Mouse (Mus musculus): Measurements from ENCODE around the gene Gpr35. TPM values are rescaled to one million over a fixed set of nuclear protein-coding genes. Genes with fewer than 3 reads are reported as not detected.

Gpr35 gene
- polyA plus RNA-seq, 1 experiment from 2014 or later, result 0.32 TPM

GRCm38 (mm10) chr1:93020602-93021001, 69.9 kb downstream of the Gpr35 start:
- Histone ChIP-seq H3K4me2 (replicated peaks) (no peak overlapping the region), H3K4me3 (replicated peaks; ENCODE audit: low read length) (no peak overlapping the region), H3K27me3 (ENCODE audit: control insufficient read depth, insufficient read depth, low read length) (no peaks in the 10 kb centered on the region), H3K27ac (no peak overlapping the region), H3K36me3 (replicated peaks; ENCODE audit: control insufficient read depth, insufficient read depth) (peaks cover 97% of the 10 kb centered on the region), H3K9me3 (ENCODE audit: control insufficient read depth, low read length) (no peaks in the 10 kb centered on the region), H3K9ac (no peak overlapping the region), H3K4me1 (replicated peaks; ENCODE audit: control insufficient read depth, insufficient read depth, low read length) (no peaks in the 10 kb centered on the region)
- DNase-seq (ENCODE audit: low spot score), result no peak
- 82% methylated on average over 4 of the region's 4 CpGs for WGBS
- no peak for ATAC-seq (ENCODE audit: low FRiP score)

GRCm38 (mm10) chr1:93026600-93026999, 75.9 kb downstream of the Gpr35 start:
- 94% methylated on average over 8 of the region's 8 CpGs for WGBS
- H3K9me3 ChIP-seq (ENCODE audit: control insufficient read depth, low read length), result no peaks in the 10 kb centered on the region
- no peak overlapping the region for H3K4me3 ChIP-seq (replicated peaks; ENCODE audit: low read length)
- ATAC-seq (ENCODE audit: low FRiP score) (no peak), DNase-seq (ENCODE audit: low spot score) (no peak)
- no peaks in the 10 kb centered on the region for H3K4me1 ChIP-seq (replicated peaks; ENCODE audit: control insufficient read depth, insufficient read depth, low read length)
- H3K36me3 ChIP-seq (replicated peaks; ENCODE audit: control insufficient read depth, insufficient read depth), result peaks cover 98% of the 10 kb centered on the region
- no peaks in the 10 kb centered on the region for H3K27me3 ChIP-seq (ENCODE audit: control insufficient read depth, insufficient read depth, low read length)
- no peak overlapping the region for H3K4me2 ChIP-seq (replicated peaks)
- H3K9ac ChIP-seq, result no peak overlapping the region
- H3K27ac ChIP-seq, result no peak overlapping the region

GRCm38 (mm10) chr1:93029387-93029786, 78.7 kb downstream of the Gpr35 start:
- WGBS, result 96% methylated on average over 10 of the region's 10 CpGs
- Histone ChIP-seq H3K4me2 (replicated peaks) (no peak overlapping the region), H3K27me3 (ENCODE audit: control insufficient read depth, insufficient read depth, low read length) (no peaks in the 10 kb centered on the region), H3K27ac (no peak overlapping the region), H3K9ac (no peak overlapping the region), H3K4me1 (replicated peaks; ENCODE audit: control insufficient read depth, insufficient read depth, low read length) (no peaks in the 10 kb centered on the region), H3K36me3 (replicated peaks; ENCODE audit: control insufficient read depth, insufficient read depth) (peaks cover 97% of the 10 kb centered on the region), H3K4me3 (replicated peaks; ENCODE audit: low read length) (no peak overlapping the region), H3K9me3 (ENCODE audit: control insufficient read depth, low read length) (no peaks in the 10 kb centered on the region)
- no peak for ATAC-seq (ENCODE audit: low FRiP score)
- DNase-seq (ENCODE audit: low spot score), result no peak

GRCm38 (mm10) chr1:93030060-93030459, 79.4 kb downstream of the Gpr35 start:
- Histone ChIP-seq H3K9me3 (ENCODE audit: control insufficient read depth, low read length) (no peaks in the 10 kb centered on the region), H3K4me3 (replicated peaks; ENCODE audit: low read length) (no peak overlapping the region), H3K27me3 (ENCODE audit: control insufficient read depth, insufficient read depth, low read length) (no peaks in the 10 kb centered on the region), H3K9ac (no peak overlapping the region), H3K27ac (no peak overlapping the region), H3K36me3 (replicated peaks; ENCODE audit: control insufficient read depth, insufficient read depth) (peaks cover 97% of the 10 kb centered on the region), H3K4me2 (replicated peaks) (no peak overlapping the region), H3K4me1 (replicated peaks; ENCODE audit: control insufficient read depth, insufficient read depth, low read length) (no peaks in the 10 kb centered on the region)
- ATAC-seq (ENCODE audit: low FRiP score), result no peak
- no peak for DNase-seq (ENCODE audit: low spot score)
- WGBS, result 78% methylated on average over 2 of the region's 2 CpGs

GRCm38 (mm10) chr1:93031199-93031598, 80.5 kb downstream of the Gpr35 start:
- no peak overlapping the region for H3K27ac ChIP-seq
- no peaks in the 10 kb centered on the region for H3K4me1 ChIP-seq (replicated peaks; ENCODE audit: control insufficient read depth, insufficient read depth, low read length)
- H3K9me3 ChIP-seq (ENCODE audit: control insufficient read depth, low read length), result no peaks in the 10 kb centered on the region
- DNase-seq (ENCODE audit: low spot score), result no peak
- no peak overlapping the region for H3K9ac ChIP-seq
- peaks cover 97% of the 10 kb centered on the region for H3K36me3 ChIP-seq (replicated peaks; ENCODE audit: control insufficient read depth, insufficient read depth)
- no peak overlapping the region for H3K4me3 ChIP-seq (replicated peaks; ENCODE audit: low read length)
- no peak for ATAC-seq (ENCODE audit: low FRiP score)
- H3K4me2 ChIP-seq (replicated peaks), result no peak overlapping the region
- H3K27me3 ChIP-seq (ENCODE audit: control insufficient read depth, insufficient read depth, low read length), result no peaks in the 10 kb centered on the region
- WGBS, result 94% methylated on average over 3 of the region's 3 CpGs

- DNase-seq (ENCODE audit: low spot score) (no peak), ATAC-seq (ENCODE audit: low FRiP score) (no peak)
- H3K27ac ChIP-seq, result no peak overlapping the region
- H3K36me3 ChIP-seq (replicated peaks; ENCODE audit: control insufficient read depth, insufficient read depth), result peaks cover 98% of the 10 kb centered on the region
- no peaks in the 10 kb centered on the region for H3K9me3 ChIP-seq (ENCODE audit: control insufficient read depth, low read length)
- no peak overlapping the region for H3K4me2 ChIP-seq (replicated peaks)
- 60% methylated on average over 8 of the region's 8 CpGs for WGBS
- H3K4me1 ChIP-seq (replicated peaks; ENCODE audit: control insufficient read depth, insufficient read depth, low read length), result no peaks in the 10 kb centered on the region
- H3K27me3 ChIP-seq (ENCODE audit: control insufficient read depth, insufficient read depth, low read length), result no peaks in the 10 kb centered on the region
- no peak overlapping the region for H3K9ac ChIP-seq
- H3K4me3 ChIP-seq (replicated peaks; ENCODE audit: low read length), result no peak overlapping the region
These were observed 83.3 kb downstream of the Gpr35 start for GRCm38 (mm10) chr1:93033989-93034388.

- 83% methylated on average over 4 of the region's 4 CpGs for whole genome bisulfite sequencing
- Histone ChIP-seq H3K4me3 (replicated peaks; ENCODE audit: low read length) (no peak overlapping the region), H3K27ac (no peak overlapping the region), H3K4me1 (replicated peaks; ENCODE audit: control insufficient read depth, insufficient read depth, low read length) (no peaks in the 10 kb centered on the region), H3K9me3 (ENCODE audit: control insufficient read depth, low read length) (no peaks in the 10 kb centered on the region), H3K36me3 (replicated peaks; ENCODE audit: control insufficient read depth, insufficient read depth) (peaks cover 99% of the 10 kb centered on the region), H3K4me2 (replicated peaks) (no peak overlapping the region), H3K27me3 (ENCODE audit: control insufficient read depth, insufficient read depth, low read length) (no peaks in the 10 kb centered on the region), H3K9ac (no peak overlapping the region)
- ATAC-seq (ENCODE audit: low FRiP score) (peak; percentile 36; the same call in 1 of the 2 replicates), DNase-seq (ENCODE audit: low spot score) (no peak)
These were observed 85.3 kb downstream of the Gpr35 start for GRCm38 (mm10) chr1:93035981-93036380.

Other genes with a start within 250 kb of the Gpr35 start
- 64.0 and 66.1 TPM in 2 replicates for gene Gpc1, start 119.2 kb upstream of the Gpr35 start, polyA plus RNA-seq (2014; fragmentation: Nextera tagmentation; extraction: Ambion mirVana)
- gene Ankmy1, start 48.0 kb upstream of the Gpr35 start, polyA plus RNA-seq (2014; fragmentation: Nextera tagmentation; extraction: Ambion mirVana), result 1.2 and 1.5 TPM in 2 replicates
- 12.2 and 12.4 TPM in 2 replicates for gene Dusp28, start 43.9 kb upstream of the Gpr35 start, polyA plus RNA-seq (2014; fragmentation: Nextera tagmentation; extraction: Ambion mirVana)
- 29.1 and 29.2 TPM in 2 replicates for gene Rnpepl1, start 40.1 kb upstream of the Gpr35 start, polyA plus RNA-seq (2014; fragmentation: Nextera tagmentation; extraction: Ambion mirVana)
- 48.2 and 50.6 TPM in 2 replicates for gene Capn10, start 16.5 kb upstream of the Gpr35 start, polyA plus RNA-seq (2014; fragmentation: Nextera tagmentation; extraction: Ambion mirVana)
- not detected in 2 replicates for gene Aqp12, start 55.5 kb downstream of the Gpr35 start, polyA plus RNA-seq (2014; fragmentation: Nextera tagmentation; extraction: Ambion mirVana)
- 395 and 421 TPM in 2 replicates for gene Kif1a, start 151.1 kb downstream of the Gpr35 start, polyA plus RNA-seq (2014; fragmentation: Nextera tagmentation; extraction: Ambion mirVana)
- not detected in 2 replicates for gene Agxt, start 184.4 kb downstream of the Gpr35 start, polyA plus RNA-seq (2014; fragmentation: Nextera tagmentation; extraction: Ambion mirVana)
- 0.26 and 0.33 TPM in 2 replicates for gene 2310007B03Rik, start 210.1 kb downstream of the Gpr35 start, polyA plus RNA-seq (2014; fragmentation: Nextera tagmentation; extraction: Ambion mirVana)
- 0.22 and 0.50 TPM in 2 replicates for gene Crocc2, start 217.9 kb downstream of the Gpr35 start, polyA plus RNA-seq (2014; fragmentation: Nextera tagmentation; extraction: Ambion mirVana)